In the genomic region with DNA sequence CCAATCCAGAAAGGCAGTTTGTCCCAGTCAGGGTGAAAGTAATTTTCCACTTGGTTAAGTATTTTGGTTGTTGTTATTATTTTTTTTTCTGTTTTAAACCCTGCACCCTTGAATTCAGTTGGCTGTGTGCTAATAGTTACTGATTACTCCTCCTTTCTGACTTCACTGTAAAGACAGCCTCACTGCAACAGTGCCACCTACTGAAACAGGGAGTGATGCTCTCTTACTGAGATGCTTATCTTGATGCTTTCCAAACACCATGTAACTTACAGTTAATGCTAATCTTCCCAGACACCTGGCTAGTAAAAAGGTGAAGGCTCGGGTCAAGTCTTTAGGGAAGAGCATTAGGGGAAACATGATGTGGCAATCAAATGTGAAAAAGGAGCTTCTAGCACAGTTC, we compare ENCODE assay signal across 9 mouse cellular contexts.
A peak's percentile ranks its signal among the peaks of the same experiment; 100 is the strongest.
DNase-seq lines count a peak whose midpoint lies in the region; ATAC-seq lines count a peak whose summit lies in the region.
"Had no signal": no experiment of that assay in that cellular context is flagged by ENCODE, and none has a peak within 500 bp of the region (broad histone marks: within the 10 kb centered on the region; RNA-seq: fewer than 3 reads in every experiment).

No protein-coding gene starts in this region.

- no peak overlapping the region for H3K4me2 ChIP-seq in embryonic facial prominence, embryonic 11.5 days (ENCODE audit: low read depth, low read length)

- WGBS in embryonic facial prominence, embryonic 11.5 days, result 34% methylated on average over 1 of the region's 1 CpGs

- no peak overlapping the region for H3K9ac ChIP-seq in embryonic facial prominence, embryonic 11.5 days (replicated peaks; ENCODE audit: low read length)

- no peaks in the 10 kb centered on the region for H3K27me3 ChIP-seq in embryonic facial prominence, embryonic 11.5 days (ENCODE audit: control insufficient read depth, insufficient read depth, low read length)

- intact Hi-C loops in left cerebral cortex, postnatal 10 days (cut with DNase I), result loop anchor here (2.0 kb wide), 1 partner anchor 278 kb away; no protein-coding TSS in a partner anchor

- H3K9me3 ChIP-seq in embryonic facial prominence, embryonic 11.5 days (replicated peaks; ENCODE audit: control insufficient read depth, low read length), result no peaks in the 10 kb centered on the region

- no peak overlapping the region for H3K27ac ChIP-seq in embryonic facial prominence, embryonic 11.5 days (replicated peaks; ENCODE audit: low read depth, low read length)
- H3K27ac ChIP-seq: macrophage had no signal

- ATAC-seq in embryonic facial prominence, embryonic 11.5 days (replicated peaks; ENCODE audit: insufficient number of reproducible peaks, low FRiP score, low TSS enrichment, low read depth), result no peak

- H3K4me3 ChIP-seq in embryonic facial prominence, embryonic 11.5 days (ENCODE audit: low read depth, low read length), result no peak overlapping the region

- peak; percentile 10 for DNase-seq in adrenal gland, adult 2 months
- DNase-seq in adrenal gland, postnatal 4 days (ENCODE audit: low spot score in 2 of 2), result no peak
- DNase-seq in left cerebral cortex, postnatal 10 days (ENCODE audit: extremely low spot score in 1 of 2, low spot score in 2 of 2), result peak; percentile 26 to 29
- DNase-seq in left cerebral cortex, adult 8-10 months (ENCODE audit: low spot score in 2 of 2), result no peak
- DNase-seq in embryonic facial prominence, embryonic 11.5 days (ENCODE audit: low spot score), result peak; percentile 59
- peak; percentile 2 for DNase-seq in retina, postnatal 7 days (ENCODE audit: low read depth, low spot score)
- no peak for DNase-seq in heart, postnatal 4 days
- no peak for DNase-seq in urinary bladder, postnatal 25 days (ENCODE audit: low spot score)

- H3K36me3 ChIP-seq in embryonic facial prominence, embryonic 11.5 days (replicated peaks; ENCODE audit: control insufficient read depth, insufficient read depth, low read depth, low read length), result no peaks in the 10 kb centered on the region

- H3K4me1 ChIP-seq in embryonic facial prominence, embryonic 11.5 days (ENCODE audit: control insufficient read depth, insufficient read depth, low read length), result no peaks in the 10 kb centered on the region

Comparison
In these comparisons a context has a peak if more than half of its experiments do, and no peak if none do; other contexts are left out.
1. DNase-seq: peak in adrenal gland, adult 2 months (single experiment), left cerebral cortex, postnatal 10 days (2 of 2), embryonic facial prominence, embryonic 11.5 days (single experiment) and retina, postnatal 7 days (single experiment); none in adrenal gland, postnatal 4 days (0 of 2), left cerebral cortex, adult 8-10 months (0 of 2), heart, postnatal 4 days (single experiment) and urinary bladder, postnatal 25 days (single experiment).